Mouse (Mus musculus) kidney, adult 18-20 months (tissue): ENCODE results near the gene Eme1.

Experiments
- DNase-seq: peaks from one replicate; pipeline ENCODE4 v3.0.0; 2021

The Eme1 gene

DNA sequence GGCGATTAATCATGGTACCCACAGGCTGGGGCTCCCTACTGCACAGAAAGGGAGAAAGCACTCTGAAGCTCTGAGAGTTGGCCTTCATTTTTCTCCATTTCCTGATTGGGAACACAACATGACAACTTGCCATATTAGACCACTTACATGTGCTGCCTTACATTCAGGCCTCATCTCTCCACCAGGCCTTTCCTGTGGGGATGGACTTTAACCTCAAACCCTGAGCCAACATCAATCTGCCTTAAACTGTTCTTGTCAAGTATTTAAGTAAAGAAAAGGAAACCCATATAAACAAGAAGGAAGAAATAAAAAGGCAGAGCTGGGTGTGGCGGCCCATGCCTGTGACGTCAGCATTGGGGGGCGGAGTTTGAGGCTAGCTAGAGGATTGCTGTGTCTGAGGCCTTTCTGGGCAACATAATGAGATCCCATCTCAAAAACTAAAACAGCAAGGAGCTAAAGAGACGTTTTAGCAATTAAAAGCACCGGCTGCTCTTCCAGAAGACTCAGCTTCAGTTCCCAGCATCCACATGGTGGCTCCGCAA is 57.4 kb downstream of the Eme1 start:
- DNase-seq, result no peak
